Mouse (Mus musculus): ENCODE data around the gene Samd1.

- no peak for TF ChIP-seq CTCF (IDR thresholded peaks at IDR 0.05; ENCODE audit: low read depth, low read length)
- TF ChIP-seq GATA1 (IDR thresholded peaks at IDR 0.05; ENCODE audit: borderline replicate concordance, low read length) = no peak
- TF ChIP-seq TAL1 (conservative IDR thresholded peaks at IDR 0.05; ENCODE audit: low read depth, low read length) = no peak
- TF ChIP-seq POLR2AphosphoS5 (IDR thresholded peaks at IDR 0.05; ENCODE audit: insufficient replicate concordance, low read depth, low read length) = no peak
These were observed 7.2 kb downstream of the Samd1 start for GRCm38 (mm10) chr8:84004533-84005201.
